Mouse (Mus musculus): Measurements from ENCODE around the gene Ror1. TPM values are rescaled to one million over a fixed set of nuclear protein-coding genes. Genes with fewer than 3 reads are reported as not detected.

Gene Ror1
- total and polyA plus RNA-seq, 3 experiments: 0.05 TPM; not detected in 2

- H3K4me3 ChIP-seq (ENCODE audit: low read depth, low read length): no peak overlapping the region
- H3K36me3 ChIP-seq (replicated peaks): no peaks in the 10 kb centered on the region
- no peaks in the 10 kb centered on the region for H3K27me3 ChIP-seq (ENCODE audit: insufficient read depth, low read length)
- H3K4me1 ChIP-seq (ENCODE audit: insufficient read depth, low read depth, low read length): no peaks in the 10 kb centered on the region
- ATAC-seq (ENCODE audit: extremely low read depth, insufficient number of reproducible peaks, low FRiP score, poor library complexity, severe bottlenecking): no peak
- peaks cover 31% of the 10 kb centered on the region for H3K9me3 ChIP-seq (replicated peaks)
- TF ChIP-seq CTCF (IDR thresholded peaks at IDR 0.05; ENCODE audit: low read depth, low read length): no peak
- TF ChIP-seq TAL1 (conservative IDR thresholded peaks at IDR 0.05; ENCODE audit: low read depth, low read length): no peak
- no peak for TF ChIP-seq GATA1 (IDR thresholded peaks at IDR 0.05; ENCODE audit: borderline replicate concordance, low read length)
- TF ChIP-seq POLR2AphosphoS5 (IDR thresholded peaks at IDR 0.05; ENCODE audit: insufficient replicate concordance, low read depth, low read length): no peak
- TF ChIP-seq GATA2 (IDR thresholded peaks at IDR 0.05; ENCODE audit: borderline replicate concordance, low read depth, low read length): no peak
- no peak for DNase-seq (ENCODE audit: low spot score)
Measured at GRCm38 (mm10) chr4:100401581-100402470, 306.2 kb downstream of the Ror1 start.

- peaks cover 26% of the 10 kb centered on the region for H3K9me3 ChIP-seq (replicated peaks)
- DNase-seq (ENCODE audit: low spot score) (no peak), ATAC-seq (ENCODE audit: extremely low read depth, insufficient number of reproducible peaks, low FRiP score, poor library complexity, severe bottlenecking) (no peak)
- no peak overlapping the region for H3K4me3 ChIP-seq (ENCODE audit: low read depth, low read length)
- no peak for TF ChIP-seq TAL1 (conservative IDR thresholded peaks at IDR 0.05; ENCODE audit: low read depth, low read length)
- TF ChIP-seq POLR2AphosphoS5 (IDR thresholded peaks at IDR 0.05; ENCODE audit: insufficient replicate concordance, low read depth, low read length): no peak
- TF ChIP-seq GATA1 (IDR thresholded peaks at IDR 0.05; ENCODE audit: borderline replicate concordance, low read length): no peak
- TF ChIP-seq GATA2 (IDR thresholded peaks at IDR 0.05; ENCODE audit: borderline replicate concordance, low read depth, low read length): no peak
- TF ChIP-seq CTCF (IDR thresholded peaks at IDR 0.05; ENCODE audit: low read depth, low read length): no peak
- no peaks in the 10 kb centered on the region for H3K36me3 ChIP-seq (replicated peaks)
- H3K4me1 ChIP-seq (ENCODE audit: insufficient read depth, low read depth, low read length): no peaks in the 10 kb centered on the region
- no peaks in the 10 kb centered on the region for H3K27me3 ChIP-seq (ENCODE audit: insufficient read depth, low read length)
Measured at GRCm38 (mm10) chr4:100407261-100407874, 311.8 kb downstream of the Ror1 start.

GRCm38 (mm10) chr4:100409521-100409920 lies 313.9 kb downstream of the Ror1 start:
- Histone ChIP-seq H3K4me3 (ENCODE audit: low read depth, low read length) (no peak overlapping the region), H3K36me3 (replicated peaks) (no peaks in the 10 kb centered on the region), H3K27me3 (ENCODE audit: insufficient read depth, low read length) (no peaks in the 10 kb centered on the region)

GRCm38 (mm10) chr4:100411841-100412539 lies 316.4 kb downstream of the Ror1 start:
- DNase-seq (ENCODE audit: low spot score) (no peak), ATAC-seq (ENCODE audit: extremely low read depth, insufficient number of reproducible peaks, low FRiP score, poor library complexity, severe bottlenecking) (no peak)
- Histone ChIP-seq H3K4me3 (ENCODE audit: low read depth, low read length) (no peak overlapping the region), H3K27me3 (ENCODE audit: insufficient read depth, low read length) (no peaks in the 10 kb centered on the region), H3K4me1 (ENCODE audit: insufficient read depth, low read depth, low read length) (no peaks in the 10 kb centered on the region), H3K9me3 (replicated peaks) (peaks cover 21% of the 10 kb centered on the region), H3K36me3 (replicated peaks) (no peaks in the 10 kb centered on the region)
- no peak for TF ChIP-seq POLR2AphosphoS5 (IDR thresholded peaks at IDR 0.05; ENCODE audit: insufficient replicate concordance, low read depth, low read length)
- TF ChIP-seq CTCF (IDR thresholded peaks at IDR 0.05; ENCODE audit: low read depth, low read length): no peak
- no peak for TF ChIP-seq GATA2 (IDR thresholded peaks at IDR 0.05; ENCODE audit: borderline replicate concordance, low read depth, low read length)
- TF ChIP-seq TAL1 (conservative IDR thresholded peaks at IDR 0.05; ENCODE audit: low read depth, low read length): no peak
- no peak for TF ChIP-seq GATA1 (IDR thresholded peaks at IDR 0.05; ENCODE audit: borderline replicate concordance, low read length)

More at GRCm38 (mm10) chr4:100409521-100409920, 313.9 kb downstream of the Ror1 start:
- TF ChIP-seq GATA1 (IDR thresholded peaks at IDR 0.05; ENCODE audit: borderline replicate concordance, low read length) (no peak), TAL1 (conservative IDR thresholded peaks at IDR 0.05; ENCODE audit: low read depth, low read length) (no peak), GATA2 (IDR thresholded peaks at IDR 0.05; ENCODE audit: borderline replicate concordance, low read depth, low read length) (no peak), CTCF (IDR thresholded peaks at IDR 0.05; ENCODE audit: low read depth, low read length) (no peak), POLR2AphosphoS5 (IDR thresholded peaks at IDR 0.05; ENCODE audit: insufficient replicate concordance, low read depth, low read length) (no peak)
- no peak for ATAC-seq (ENCODE audit: extremely low read depth, insufficient number of reproducible peaks, low FRiP score, poor library complexity, severe bottlenecking)
- H3K9me3 ChIP-seq (replicated peaks): peaks cover 19% of the 10 kb centered on the region
- no peaks in the 10 kb centered on the region for H3K4me1 ChIP-seq (ENCODE audit: insufficient read depth, low read depth, low read length)
- no peak for DNase-seq (ENCODE audit: low spot score)

GRCm38 (mm10) chr4:100422756-100423155 lies 327.2 kb downstream of the Ror1 start:
- no peak for DNase-seq (ENCODE audit: low spot score)
- Histone ChIP-seq H3K27me3 (ENCODE audit: insufficient read depth, low read length) (no peaks in the 10 kb centered on the region), H3K36me3 (replicated peaks) (no peaks in the 10 kb centered on the region), H3K4me1 (ENCODE audit: insufficient read depth, low read depth, low read length) (no peaks in the 10 kb centered on the region), H3K9me3 (replicated peaks) (peaks cover 10% of the 10 kb centered on the region), H3K4me3 (ENCODE audit: low read depth, low read length) (no peak overlapping the region)
- no peak for ATAC-seq (ENCODE audit: extremely low read depth, insufficient number of reproducible peaks, low FRiP score, poor library complexity, severe bottlenecking)
- no peak for TF ChIP-seq GATA2 (IDR thresholded peaks at IDR 0.05; ENCODE audit: borderline replicate concordance, low read depth, low read length)

GRCm38 (mm10) chr4:100426101-100426500 lies 330.5 kb downstream of the Ror1 start:
- no peak overlapping the region for H3K4me3 ChIP-seq (ENCODE audit: low read depth, low read length)
- DNase-seq (ENCODE audit: low spot score): no peak
- peaks cover 5% of the 10 kb centered on the region; the same call in 1 of the 2 replicates for H3K9me3 ChIP-seq (replicated peaks)
- TF ChIP-seq CTCF (IDR thresholded peaks at IDR 0.05; ENCODE audit: low read depth, low read length) (no peak), TAL1 (conservative IDR thresholded peaks at IDR 0.05; ENCODE audit: low read depth, low read length) (no peak), GATA1 (IDR thresholded peaks at IDR 0.05; ENCODE audit: borderline replicate concordance, low read length) (no peak), GATA2 (IDR thresholded peaks at IDR 0.05; ENCODE audit: borderline replicate concordance, low read depth, low read length) (no peak), POLR2AphosphoS5 (IDR thresholded peaks at IDR 0.05; ENCODE audit: insufficient replicate concordance, low read depth, low read length) (no peak)
- no peaks in the 10 kb centered on the region for H3K27me3 ChIP-seq (ENCODE audit: insufficient read depth, low read length)
- H3K36me3 ChIP-seq (replicated peaks): no peaks in the 10 kb centered on the region
- no peaks in the 10 kb centered on the region for H3K4me1 ChIP-seq (ENCODE audit: insufficient read depth, low read depth, low read length)
- ATAC-seq (ENCODE audit: extremely low read depth, insufficient number of reproducible peaks, low FRiP score, poor library complexity, severe bottlenecking): no peak
